Mouse (Mus musculus) stomach, postnatal 0 days (tissue): ENCODE data around the gene Rasl11b.

Experiments
- CTCF ChIP-seq: IDR thresholded peaks from 2 replicates; pipeline ENCODE4 v1.5.1; 2016; ENCODE audit warnings: antibody characterized with exemption, low read depth, mild to moderate bottlenecking, moderate library complexity
- EP300 ChIP-seq: optimal IDR thresholded peaks from 2 replicates; pipeline ENCODE3; 2016; ENCODE audit warnings: antibody characterized with exemption

DNA sequence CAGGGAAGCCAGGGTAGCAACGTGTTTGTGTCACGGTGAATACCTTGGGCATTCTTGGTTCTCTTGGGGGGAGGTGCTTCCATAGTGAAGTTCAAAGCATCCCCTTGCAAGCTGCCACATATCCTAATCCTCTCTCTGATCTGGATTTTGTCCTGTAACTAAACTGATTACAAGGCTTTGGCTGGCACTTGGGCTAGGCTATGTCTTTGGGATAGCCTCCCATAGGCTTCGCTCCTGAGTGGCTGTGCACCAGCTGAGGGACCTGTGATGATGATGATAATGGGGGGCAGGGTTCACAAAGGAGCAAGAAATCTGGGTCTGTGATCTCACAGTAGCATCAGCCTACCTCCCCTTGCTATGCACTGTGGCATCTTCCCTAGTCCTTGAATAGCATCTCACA is 33.1 kb upstream of the Rasl11b start:
- TF ChIP-seq EP300 (no peak), CTCF (no peak)
